Comparison of ENCODE assay signal across 31 mouse cellular contexts in the genomic region with DNA sequence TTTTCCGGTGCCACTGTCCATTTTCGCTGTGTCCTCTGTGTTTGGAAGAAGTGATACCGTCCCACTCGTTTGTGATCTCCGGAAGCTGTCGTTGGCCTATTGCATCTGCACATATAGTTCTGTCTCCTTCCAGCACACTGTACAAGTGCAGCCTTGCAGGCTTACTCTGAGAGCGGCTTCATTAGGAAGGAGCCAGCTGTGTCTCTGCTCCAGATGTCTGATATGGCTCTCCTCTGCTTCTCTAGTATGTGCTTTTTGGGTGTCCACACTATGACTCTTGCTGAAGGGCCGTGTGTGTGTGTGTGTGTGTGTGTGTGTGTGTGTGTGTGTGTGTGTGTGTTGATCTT.
A peak's percentile ranks its signal among the peaks of the same experiment; 100 is the strongest.
DNase-seq lines count a peak whose midpoint lies in the region; ATAC-seq and TF ChIP-seq lines count a peak whose summit lies in the region.
"Had no signal": no experiment of that assay in that cellular context is flagged by ENCODE, and none has a peak within 500 bp of the region (broad histone marks: within the 10 kb centered on the region; RNA-seq: fewer than 3 reads in every experiment).

No protein-coding gene starts in this region.

- H3K9ac ChIP-seq in heart, postnatal 0 days (replicated peaks; ENCODE audit: low read depth, low read length) = no peak overlapping the region
- no peak overlapping the region for H3K9ac ChIP-seq in kidney, embryonic 16.5 days (replicated peaks; ENCODE audit: low read length)
- no peak overlapping the region for H3K9ac ChIP-seq in midbrain, embryonic 15.5 days
- H3K9ac ChIP-seq: embryonic facial prominence, embryonic 13.5 days; embryonic facial prominence, embryonic 15.5 days; forebrain, embryonic 12.5 days had no signal

- no peak for TF ChIP-seq CTCF in heart, postnatal 0 days (IDR thresholded peaks at IDR 0.05; ENCODE audit: low read depth)

- no peaks in the 10 kb centered on the region for H3K27me3 ChIP-seq in heart, postnatal 0 days (ENCODE audit: control insufficient read depth, insufficient read depth, low read length)
- H3K27me3 ChIP-seq in heart, embryonic 10.5 days (ENCODE audit: insufficient read depth, poor library complexity, severe bottlenecking) = no peaks in the 10 kb centered on the region
- no peaks in the 10 kb centered on the region for H3K27me3 ChIP-seq in kidney, embryonic 16.5 days (ENCODE audit: insufficient read depth, low read length)
- no peaks in the 10 kb centered on the region for H3K27me3 ChIP-seq in midbrain, embryonic 15.5 days (replicated peaks)
- H3K27me3 ChIP-seq: CH12.LX; embryonic facial prominence, embryonic 13.5 days; embryonic facial prominence, embryonic 15.5 days; forebrain, embryonic 12.5 days; Patski had no signal

- no peaks in the 10 kb centered on the region for H3K4me1 ChIP-seq in heart, postnatal 0 days (ENCODE audit: control insufficient read depth, insufficient read depth)
- H3K4me1 ChIP-seq in heart, embryonic 10.5 days = no peaks in the 10 kb centered on the region
- peaks cover 5% of the 10 kb centered on the region; the same call in 1 of the 2 replicates for H3K4me1 ChIP-seq in kidney, embryonic 16.5 days (ENCODE audit: insufficient read depth, low read length)
- no peaks in the 10 kb centered on the region for H3K4me1 ChIP-seq in midbrain, embryonic 15.5 days
- H3K4me1 ChIP-seq: embryonic facial prominence, embryonic 13.5 days; embryonic facial prominence, embryonic 15.5 days; forebrain, embryonic 12.5 days had no signal

- TF ChIP-seq EP300 in heart, postnatal 0 days (IDR thresholded peaks at IDR 0.05; ENCODE audit: low read depth) = no peak

- ATAC-seq in heart, postnatal 0 days (ENCODE audit: insufficient read depth, low read depth) = peak; percentile 30; the same call in 1 of the 2 replicates
- peak; percentile 53 for ATAC-seq in granulocyte monocyte progenitor cell, adult 5-6 weeks (replicated peaks; ENCODE audit: poor library complexity, severe bottlenecking)
- ATAC-seq in megakaryocyte progenitor cell, adult 5-6 weeks (replicated peaks; ENCODE audit: poor library complexity) = peak; percentile 54; the same call in 1 of the 2 replicates
- no peak for ATAC-seq in kidney, embryonic 16.5 days (ENCODE audit: low FRiP score, low TSS enrichment)
- no peak for ATAC-seq in midbrain, embryonic 15.5 days (replicated peaks)
- ATAC-seq: activated CD4-positive, CD25-positive, alpha-beta regulatory T cell, adult 4 months; CD4-positive, CD25-positive, alpha-beta regulatory T cell, adult 4 months; forebrain, embryonic 14.5 days; forebrain, embryonic 16.5 days had no signal

- peak; percentile 89 for DNase-seq in heart, adult 11 months
- no peak for DNase-seq in heart, postnatal 25 days (ENCODE audit: low spot score)
- DNase-seq in heart, postnatal 0 days (ENCODE audit: low spot score) = no peak
- no peak for DNase-seq in heart, embryonic 10.5 days (ENCODE audit: low spot score)
- DNase-seq: adrenal gland, adult 2 months; adrenal gland, postnatal 10 days; adrenal gland, postnatal 25 days; B cell, adult 2 months; cerebellum, adult 11 months; cerebellum, adult 18-20 months; cerebellum, adult 8-10 months; cerebellum, adult 9-11 months; cerebellum, postnatal 14 days; cerebellum, postnatal 36 days; embryo, embryonic 11 days had no signal

- no peak overlapping the region for H3K27ac ChIP-seq in heart, postnatal 0 days (ENCODE audit: low read depth)
- H3K27ac ChIP-seq in heart, embryonic 10.5 days = no peak overlapping the region
- no peak overlapping the region for H3K27ac ChIP-seq in kidney, embryonic 16.5 days (ENCODE audit: low read length)
- H3K27ac ChIP-seq in midbrain, embryonic 15.5 days = no peak overlapping the region
- H3K27ac ChIP-seq: embryonic facial prominence, embryonic 13.5 days; embryonic facial prominence, embryonic 15.5 days; forebrain, embryonic 10.5 days; forebrain, embryonic 12.5 days had no signal

- no peaks in the 10 kb centered on the region for H3K36me3 ChIP-seq in heart, postnatal 0 days (replicated peaks; ENCODE audit: control insufficient read depth, insufficient read depth, low read length)
- H3K36me3 ChIP-seq in heart, embryonic 10.5 days = peaks cover 3% of the 10 kb centered on the region; the same call in 1 of the 2 replicates
- H3K36me3 ChIP-seq in kidney, embryonic 16.5 days (ENCODE audit: insufficient read depth, low read length) = no peaks in the 10 kb centered on the region
- H3K36me3 ChIP-seq in midbrain, embryonic 15.5 days (replicated peaks) = no peaks in the 10 kb centered on the region
- H3K36me3 ChIP-seq: embryonic facial prominence, embryonic 13.5 days; embryonic facial prominence, embryonic 15.5 days; forebrain, embryonic 12.5 days; G1E had no signal

- H3K4me2 ChIP-seq in heart, postnatal 0 days (ENCODE audit: low read depth, low read length) = no peak overlapping the region
- no peak overlapping the region for H3K4me2 ChIP-seq in kidney, embryonic 16.5 days (replicated peaks; ENCODE audit: low read depth, low read length)
- no peak overlapping the region for H3K4me2 ChIP-seq in midbrain, embryonic 15.5 days
- H3K4me2 ChIP-seq: embryonic facial prominence, embryonic 13.5 days; embryonic facial prominence, embryonic 15.5 days; forebrain, embryonic 12.5 days had no signal

- H3K4me3 ChIP-seq in heart, postnatal 0 days (ENCODE audit: low read depth, low read length) = no peak overlapping the region
- H3K4me3 ChIP-seq in heart, embryonic 10.5 days = no peak overlapping the region
- H3K4me3 ChIP-seq in kidney, embryonic 16.5 days (ENCODE audit: low read length) = no peak overlapping the region
- H3K4me3 ChIP-seq in midbrain, embryonic 15.5 days = no peak overlapping the region
- H3K4me3 ChIP-seq: embryonic facial prominence, embryonic 13.5 days; embryonic facial prominence, embryonic 15.5 days; erythroblast, embryonic 14.5 days; forebrain, embryonic 10.5 days; forebrain, embryonic 12.5 days had no signal

- intact Hi-C loops in heart, postnatal 25 days (cut with DNase I) = no loop called here

- H3K9me3 ChIP-seq in heart, postnatal 0 days (replicated peaks; ENCODE audit: control insufficient read depth, low read length) = peaks cover 6% of the 10 kb centered on the region; the same call in 1 of the 2 replicates
- H3K9me3 ChIP-seq in heart, embryonic 10.5 days = no peaks in the 10 kb centered on the region
- H3K9me3 ChIP-seq in kidney, embryonic 16.5 days (ENCODE audit: low read length) = peaks cover 6% of the 10 kb centered on the region; the same call in 1 of the 2 replicates
- H3K9me3 ChIP-seq in midbrain, embryonic 15.5 days = no peaks in the 10 kb centered on the region
- H3K9me3 ChIP-seq: embryonic facial prominence, embryonic 15.5 days; forebrain, embryonic 12.5 days had no signal

- 68% methylated on average over 8 of the region's 8 CpGs for WGBS in heart, postnatal 0 days
- WGBS in heart, embryonic 10.5 days = 76% methylated on average over 8 of the region's 8 CpGs
- 81% methylated on average over 8 of the region's 8 CpGs for WGBS in kidney, embryonic 16.5 days
- 94% methylated on average over 8 of the region's 8 CpGs for WGBS in midbrain, embryonic 15.5 days

Comparison
In these comparisons a context has a peak if more than half of its experiments do, and no peak if none do; other contexts are left out.
1. ATAC-seq: peak in heart, postnatal 0 days (single experiment), granulocyte monocyte progenitor cell, adult 5-6 weeks (single experiment) and megakaryocyte progenitor cell, adult 5-6 weeks (single experiment); none in kidney, embryonic 16.5 days (single experiment) and midbrain, embryonic 15.5 days (single experiment).